Mouse (Mus musculus) cerebellum, postnatal 25 days (tissue): ENCODE measurements around the gene Fcrl1.

ENCODE experiments used
- DNase-seq, 2 experiments: peaks; one replicate each; pipeline ENCODE4 v3.0.0; 2021; ENCODE audit warnings: mixed read lengths in 2 of 2

Fcrl1 gene

DNA sequence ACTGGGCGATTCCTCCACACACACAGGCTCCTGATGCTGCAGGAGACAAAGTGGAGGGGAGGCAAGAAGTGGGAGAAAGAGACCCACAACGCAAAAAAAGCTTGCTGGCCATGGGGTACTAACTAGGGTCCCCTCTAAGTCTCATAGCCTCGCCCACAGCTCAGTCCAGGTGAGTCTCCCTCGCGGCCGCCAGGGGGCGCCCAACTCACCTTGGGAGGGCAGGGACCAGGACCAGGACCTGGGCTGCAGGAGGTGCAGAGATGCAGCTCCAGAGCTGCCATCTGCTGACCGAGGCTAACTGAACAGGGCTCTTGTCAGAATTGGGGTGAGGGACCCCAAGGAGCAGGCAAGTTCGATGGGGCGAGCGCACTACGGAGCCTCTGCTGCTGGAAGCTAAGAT lies 35.0 kb downstream of the Fcrl1 start:
- peak; percentile 48 to 68 for DNase-seq

- DNase-seq: no peak
Observed at GRCm38 (mm10) chr3:87420645-87421044, 44.5 kb downstream of the Fcrl1 start.

DNA sequence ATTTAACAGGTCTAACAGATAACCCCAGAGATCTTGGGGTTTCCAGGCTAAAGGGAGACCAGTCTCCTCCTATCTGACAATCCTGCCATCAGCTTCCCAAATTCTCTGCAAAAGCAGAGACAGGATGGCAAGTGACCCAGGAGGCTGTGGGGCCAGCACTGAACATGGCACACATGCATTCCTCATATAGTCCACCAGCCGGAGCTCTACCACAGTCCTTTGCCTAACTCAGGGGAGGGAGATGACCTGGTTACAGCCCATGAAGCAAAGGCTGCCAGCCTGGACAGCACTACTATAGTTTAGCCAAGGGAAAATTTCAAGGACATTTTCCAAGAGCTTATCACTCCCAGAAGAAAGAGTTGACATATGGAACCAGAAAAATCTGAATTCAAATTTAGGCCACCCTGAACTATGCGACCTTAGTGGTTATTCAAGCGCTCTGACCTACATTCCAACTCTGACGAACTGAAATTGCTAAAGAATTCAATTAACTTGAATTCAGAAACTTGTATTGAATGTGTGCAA lies 46.3 kb downstream of the Fcrl1 start:
- DNase-seq: peak in 1 of 2 experiments; percentile 9

DNA sequence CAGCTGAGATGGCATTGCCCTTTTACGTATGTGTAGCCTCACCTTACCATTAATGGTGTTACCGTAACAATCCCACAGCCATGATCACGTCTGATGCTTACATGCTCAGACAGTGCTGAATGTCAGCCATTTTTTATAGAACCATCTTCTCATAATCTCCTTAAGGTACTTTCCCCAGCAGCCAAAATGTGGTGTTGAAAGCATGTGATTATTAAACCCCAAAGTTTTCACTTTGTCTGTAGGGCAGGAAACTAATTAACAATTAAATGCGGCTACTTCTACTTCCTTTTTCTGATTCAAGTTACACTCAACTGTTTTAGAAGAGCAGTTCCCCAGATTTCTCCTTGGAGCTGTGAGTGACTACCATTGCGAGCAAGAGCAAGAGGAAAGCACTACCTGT lies 59.3 kb downstream of the Fcrl1 start, which contains the start of gene Fcrl5:
Fcrl5 (plus strand) TSS at position 295 of the 400 bp plus-strand sequence.
- DNase-seq: no peak

GRCm38 (mm10) chr3:87440586-87440985 lies 64.4 kb downstream of the Fcrl1 start:
- no peak for DNase-seq

DNA sequence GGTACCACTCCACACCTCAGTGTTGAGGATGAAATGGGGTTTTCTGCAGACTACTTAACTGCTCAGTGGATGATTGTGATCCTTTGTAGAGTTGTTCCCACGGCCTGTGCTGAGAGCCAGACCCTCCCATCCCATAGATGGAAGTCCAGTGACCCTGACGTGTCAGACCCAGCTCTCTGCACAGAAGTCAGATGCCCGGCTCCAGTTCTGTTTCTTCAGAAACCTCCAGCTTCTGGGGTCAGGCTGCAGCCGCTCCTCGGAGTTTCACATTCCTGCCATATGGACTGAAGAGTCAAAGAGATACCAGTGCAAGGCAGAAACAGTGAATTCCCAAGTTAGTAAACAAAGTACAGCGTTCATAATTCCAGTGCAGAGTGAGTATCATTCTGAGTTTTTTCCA lies 67.8 kb downstream of the Fcrl1 start:
- DNase-seq: no peak
